Mouse (Mus musculus) cortical plate, adult 2 months (tissue): ENCODE results near the gene Abl2. TPM values are rescaled to one million over a fixed set of nuclear protein-coding genes. Genes with fewer than 3 reads are reported as not detected.

Experiments used
- H3K27ac ChIP-seq: fragments of 200-500 bp; 2 replicates; pipeline ENCODE4 v1.5.1; 2012; ENCODE audit warnings: low read length, control low read depth, inconsistent platforms; ENCODE audit not compliant: insufficient read depth
- H3K4me1 ChIP-seq: fragments of 200-500 bp; 2 replicates; pipeline ENCODE4 v1.6.1; 2011; ENCODE audit warnings: low read length; ENCODE audit not compliant: control insufficient read depth, insufficient read depth
- H3K4me3 ChIP-seq: fragments of 200-500 bp; 2 replicates; pipeline ENCODE4 v1.5.1; 2011; ENCODE audit warnings: mild to moderate bottlenecking, low read length, control low read depth; ENCODE audit not compliant: insufficient read depth
- CTCF ChIP-seq: fragments of 200-500 bp; IDR thresholded peaks from 2 replicates; pipeline ENCODE4 v1.5.1; 2011; ENCODE audit warnings: mild to moderate bottlenecking, control low read depth, low read length; ENCODE audit not compliant: insufficient read depth; ENCODE audit errors: extremely low read depth
- POLR2A ChIP-seq: fragments of 200-500 bp; IDR thresholded peaks from 2 replicates; pipeline ENCODE4 v1.6.1; 2011; ENCODE audit warnings: mild to moderate bottlenecking, low read length, control low read depth; ENCODE audit not compliant: insufficient read depth; ENCODE audit errors: extremely low read depth
- polyA plus RNA-seq: library from polyadenylated mRNA; depleted of rRNA; stranded (reverse); fragments of >200 nt; gene quantifications from 2 replicates; pipeline ENCODE4 v1.2.3, GENCODE M21; 2012

Abl2 gene
- polyA plus RNA-seq, 1 experiment, result 16.9 TPM

- TF ChIP-seq POLR2A (no peak), CTCF (no peak)
- Histone ChIP-seq H3K27ac (no peak overlapping the region), H3K4me3 (no peak overlapping the region), H3K4me1 (no peaks in the 10 kb centered on the region)
Measured at GRCm38 (mm10) chr1:156667141-156667926, 108.7 kb downstream of the Abl2 start.

- Histone ChIP-seq H3K4me3 (no peak overlapping the region), H3K27ac (no peak overlapping the region), H3K4me1 (no peaks in the 10 kb centered on the region; the same call in 1 of the 2 replicates)
- TF ChIP-seq POLR2A (no peak), CTCF (no peak)
Measured at GRCm38 (mm10) chr1:156668602-156669001, 110.0 kb downstream of the Abl2 start.

- no peak overlapping the region for H3K27ac ChIP-seq
- no peaks in the 10 kb centered on the region; the same call in 1 of the 2 replicates for H3K4me1 ChIP-seq
- no peak overlapping the region for H3K4me3 ChIP-seq
- TF ChIP-seq CTCF (no peak), POLR2A (no peak)
Measured at GRCm38 (mm10) chr1:156669208-156669983, 110.8 kb downstream of the Abl2 start.

- H3K4me1 ChIP-seq, result no peaks in the 10 kb centered on the region; the same call in 1 of the 2 replicates
- TF ChIP-seq POLR2A (no peak), CTCF (no peak)
- H3K4me3 ChIP-seq, result no peak overlapping the region
- H3K27ac ChIP-seq, result no peak overlapping the region
Measured at GRCm38 (mm10) chr1:156671921-156672320, 113.3 kb downstream of the Abl2 start.

GRCm38 (mm10) chr1:156672720-156673475 lies 114.3 kb downstream of the Abl2 start:
- Histone ChIP-seq H3K4me1 (no peaks in the 10 kb centered on the region; the same call in 1 of the 2 replicates), H3K27ac (no peak overlapping the region), H3K4me3 (peak overlapping the region; percentile 77)
- TF ChIP-seq POLR2A, result no peak
- TF ChIP-seq CTCF, result no peak

GRCm38 (mm10) chr1:156673476-156674194 lies 115.0 kb downstream of the Abl2 start:
- TF ChIP-seq POLR2A, result no peak
- TF ChIP-seq CTCF, result no peak
- H3K4me3 ChIP-seq, result peak overlapping the region; percentile 77
- H3K27ac ChIP-seq, result no peak overlapping the region
- H3K4me1 ChIP-seq, result no peaks in the 10 kb centered on the region; the same call in 1 of the 2 replicates

- TF ChIP-seq POLR2A (0 out of 2 replicates have a peak, but pooled peaks have one; percentile 15), CTCF (no peak)
- Histone ChIP-seq H3K4me3 (peak within 1 kb of the TSS; percentile 77), H3K27ac (no peak within 1 kb of the TSS), H3K4me1 (no peaks in the 10 kb centered on the region; the same call in 1 of the 2 replicates)
Measured at GRCm38 (mm10) chr1:156674195-156675000, 115.8 kb downstream of the Abl2 start, which contains the start of gene Tor3a. Gene Tor3a, minus strand, starts transcription at chr1:156674356.

GRCm38 (mm10) chr1:156676171-156676570 lies 117.6 kb downstream of the Abl2 start:
- TF ChIP-seq CTCF (peak; percentile 75), POLR2A (no peak)
- no peak overlapping the region for H3K27ac ChIP-seq
- H3K4me1 ChIP-seq, result no peaks in the 10 kb centered on the region; the same call in 1 of the 2 replicates
- H3K4me3 ChIP-seq, result no peak overlapping the region
